Mouse (Mus musculus) right cerebral cortex, postnatal 36 days (tissue): Measurements from ENCODE around the gene Grid1.

Experiments
- DNase-seq, 2 experiments: peaks; one replicate each; pipeline ENCODE4 v3.0.0; 2022; ENCODE audit warnings: low spot score in 2 of 2, mixed read lengths in 1 of 2

Gene Grid1

DNA sequence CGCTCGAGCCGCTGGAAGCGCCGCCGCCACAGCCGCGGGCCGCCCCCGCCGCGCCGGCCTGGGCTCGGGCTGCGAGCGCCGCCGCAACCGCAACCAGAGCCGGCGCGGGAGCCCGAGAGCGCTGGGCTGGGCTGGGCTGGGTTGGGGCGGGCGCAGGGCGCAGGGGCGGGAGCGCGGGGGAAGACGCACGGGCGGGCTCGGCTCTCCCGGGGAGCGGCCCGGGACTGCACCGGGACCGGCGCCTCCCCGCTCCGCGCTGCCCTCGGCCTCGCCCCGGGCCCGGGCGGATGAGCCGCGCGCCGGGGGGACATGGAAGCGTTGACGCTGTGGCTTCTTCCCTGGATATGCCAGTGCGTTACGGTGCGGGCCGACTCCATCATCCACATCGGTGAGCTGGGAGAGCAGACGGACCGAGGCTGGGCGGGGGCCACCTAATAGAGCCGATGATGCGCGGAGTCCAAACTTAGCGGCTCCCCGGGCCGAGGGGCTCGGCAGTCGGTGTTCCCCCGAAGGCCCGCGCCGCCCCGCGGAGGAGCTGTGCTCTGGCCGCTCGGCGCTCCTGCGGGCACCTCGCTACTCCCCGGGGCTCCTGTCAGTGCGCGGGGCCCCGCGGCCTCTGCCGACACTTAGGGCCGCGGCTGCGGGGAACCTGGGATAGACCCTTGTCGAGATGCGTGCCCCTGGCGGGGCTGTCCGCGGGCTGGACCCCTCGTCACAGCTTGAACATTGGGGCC, at the start of gene Grid1:
Gene Grid1 (plus strand): TSS at position 190 of the 734 bp plus-strand sequence.
- DNase-seq, result no peak

DNA sequence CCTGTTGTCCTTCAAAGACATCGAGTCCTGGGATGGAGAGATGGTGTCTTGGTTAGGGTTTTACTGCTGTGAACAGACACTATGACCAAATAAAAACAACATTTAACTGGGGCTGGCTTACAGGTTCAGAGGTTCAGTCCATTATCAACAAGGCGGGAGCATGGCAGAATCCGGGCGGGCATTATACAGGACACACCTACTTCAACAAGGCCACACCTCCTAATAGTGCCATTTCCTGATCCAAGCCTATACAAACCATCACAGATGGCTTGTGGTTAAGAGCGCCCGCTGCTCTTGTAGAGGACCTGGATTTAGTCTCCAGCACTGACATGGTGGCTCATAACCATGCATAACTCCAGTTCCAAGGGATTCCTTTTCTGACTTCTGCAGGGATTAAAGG, 49.4 kb upstream of the Grid1 start:
- no peak for DNase-seq

- no peak for DNase-seq
Observed at GRCm38 (mm10) chr14:34771601-34772000, 48.3 kb upstream of the Grid1 start.

DNA sequence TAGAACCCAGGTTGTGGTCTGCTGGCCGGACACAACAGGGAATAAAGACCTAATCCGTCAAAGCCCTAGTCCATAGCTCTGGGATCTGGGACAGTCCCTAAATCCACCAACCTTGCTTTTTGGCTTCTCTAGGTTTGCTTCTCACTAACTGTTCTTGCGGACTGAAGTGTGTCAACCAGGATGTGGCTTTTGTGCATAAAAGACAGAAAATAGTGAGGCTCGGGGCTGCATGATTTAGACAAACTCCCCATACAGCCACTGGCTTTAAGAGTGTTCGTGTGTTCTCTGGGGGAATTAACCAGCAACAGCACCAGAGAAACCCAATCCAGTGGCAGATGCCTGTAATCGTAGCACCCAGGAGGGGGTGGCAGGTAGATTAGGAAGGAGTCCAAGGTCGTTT, 47.8 kb upstream of the Grid1 start:
- DNase-seq, result no peak

DNA sequence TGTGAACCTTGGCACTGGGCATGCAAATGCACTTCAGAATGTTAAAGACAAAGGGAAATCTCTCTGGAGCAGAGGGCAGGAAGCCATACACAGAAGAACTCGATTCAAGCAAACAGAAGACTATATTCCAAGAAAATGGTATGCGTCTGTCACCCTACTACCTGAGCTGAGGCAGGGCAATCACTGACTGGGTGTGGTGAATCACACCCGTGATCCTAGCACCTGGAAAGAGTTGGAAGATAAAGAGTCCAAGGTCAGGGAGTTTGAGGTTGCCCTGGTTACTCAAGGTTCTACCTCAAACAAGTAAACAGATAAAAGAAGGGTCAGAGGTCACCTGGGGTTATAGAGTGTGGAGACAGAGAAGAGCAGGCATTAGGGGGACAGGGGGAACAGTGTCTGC, 46.2 kb upstream of the Grid1 start:
- no peak for DNase-seq

DNA sequence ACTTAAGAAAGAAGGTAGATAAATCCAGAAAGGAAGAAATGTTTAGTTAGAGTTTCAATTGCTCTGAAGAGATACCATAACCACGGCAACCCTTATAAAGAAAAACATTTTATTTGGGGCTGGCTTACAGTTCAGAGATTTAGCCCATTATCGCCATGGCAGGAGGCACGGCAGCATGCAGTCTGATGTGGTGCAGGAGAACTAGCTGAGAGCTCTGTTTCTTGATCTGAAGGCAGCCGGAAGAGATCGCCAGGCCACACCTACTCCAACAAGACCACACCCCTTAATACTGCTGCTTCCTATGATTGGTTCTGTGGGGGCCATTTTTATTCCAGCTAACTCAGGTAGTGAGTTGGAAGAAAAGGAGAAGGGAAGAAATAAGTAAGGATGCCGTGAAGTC, 45.7 kb upstream of the Grid1 start:
- no peak for DNase-seq

DNA sequence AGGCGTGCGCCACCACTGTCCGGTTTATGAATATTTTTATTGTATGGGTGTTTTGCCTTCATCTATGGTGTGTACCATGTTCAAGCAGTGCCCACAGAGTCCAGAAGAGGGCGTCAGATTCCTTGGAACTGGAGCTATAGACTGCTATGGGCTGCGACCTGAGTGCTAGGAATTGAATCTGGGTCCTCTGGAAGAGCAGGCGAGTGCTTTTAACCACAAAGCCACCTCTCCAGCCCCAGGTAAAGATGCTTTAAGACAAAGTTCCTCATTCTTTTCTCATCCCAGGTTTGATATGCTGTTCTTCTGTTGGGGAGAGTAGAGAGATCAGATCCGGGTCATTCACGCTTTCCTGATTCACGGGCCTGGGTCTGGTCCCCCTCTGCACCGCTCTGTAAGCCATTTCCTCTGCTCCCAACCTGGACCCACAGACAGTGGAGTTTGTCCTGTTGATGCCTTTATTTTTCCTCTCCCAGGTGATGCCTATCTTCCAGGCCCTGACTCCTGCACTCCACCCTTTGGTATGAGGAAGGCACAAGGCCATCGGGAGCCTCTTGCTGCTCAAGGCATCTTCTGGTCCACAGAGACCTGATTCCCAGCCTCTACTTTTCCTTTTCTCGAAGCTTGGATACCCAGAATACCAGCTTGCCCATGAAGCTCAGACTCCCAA, 43.1 kb upstream of the Grid1 start:
- no peak for DNase-seq

DNA sequence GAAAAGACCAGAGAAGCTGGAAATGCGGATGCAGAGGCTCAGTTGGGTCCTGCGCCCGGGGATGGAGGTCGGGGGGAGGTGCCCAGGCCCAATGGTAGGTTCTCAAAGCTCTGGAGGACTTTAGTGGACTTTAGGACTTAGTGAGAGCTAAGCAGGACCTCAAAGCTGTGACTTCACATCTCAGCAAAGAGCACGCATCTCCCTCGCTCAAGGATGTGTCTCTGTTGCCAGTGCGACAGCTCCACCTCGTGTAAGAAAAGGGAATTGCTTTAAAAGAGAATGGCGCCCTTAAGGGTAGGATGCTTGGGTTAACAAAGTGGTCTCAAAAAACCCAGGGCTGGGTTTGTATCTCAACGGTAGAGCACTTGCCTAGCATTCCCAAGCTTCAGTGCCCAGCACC, 42.1 kb upstream of the Grid1 start:
- DNase-seq, result no peak

GRCm38 (mm10) chr14:34778760-34779159, 41.1 kb upstream of the Grid1 start:
- DNase-seq, result no peak

DNA sequence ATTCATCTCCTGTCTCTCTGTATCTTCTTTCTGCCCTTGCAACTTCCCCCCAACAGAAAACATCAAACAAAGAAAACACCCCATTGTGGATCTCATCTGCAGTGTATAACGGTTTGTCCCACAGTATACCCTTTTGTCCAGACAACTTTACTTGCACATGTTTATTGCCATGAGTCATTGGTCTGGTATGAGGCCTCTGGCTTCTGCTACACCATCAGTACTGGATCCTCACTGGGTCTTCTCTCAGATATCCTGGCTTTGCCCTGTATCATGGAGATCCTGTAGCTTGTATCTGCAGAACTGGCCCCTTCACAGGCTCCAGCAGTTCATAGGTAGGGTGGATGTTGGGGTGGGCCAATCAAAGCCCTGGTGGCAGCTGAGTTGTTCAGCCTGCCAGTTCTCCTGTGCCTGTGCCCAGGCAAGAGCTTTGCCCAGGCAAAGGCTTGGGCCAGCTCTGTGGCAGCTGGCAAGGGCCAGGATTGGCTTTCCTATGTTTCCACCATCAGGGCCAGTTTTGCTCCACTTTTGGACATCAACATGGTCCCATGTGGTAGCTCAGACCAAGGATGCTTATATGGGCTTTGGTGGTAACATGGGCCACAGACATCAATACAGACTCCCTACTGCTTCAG, 26.4 kb upstream of the Grid1 start:
- DNase-seq, result no peak

DNA sequence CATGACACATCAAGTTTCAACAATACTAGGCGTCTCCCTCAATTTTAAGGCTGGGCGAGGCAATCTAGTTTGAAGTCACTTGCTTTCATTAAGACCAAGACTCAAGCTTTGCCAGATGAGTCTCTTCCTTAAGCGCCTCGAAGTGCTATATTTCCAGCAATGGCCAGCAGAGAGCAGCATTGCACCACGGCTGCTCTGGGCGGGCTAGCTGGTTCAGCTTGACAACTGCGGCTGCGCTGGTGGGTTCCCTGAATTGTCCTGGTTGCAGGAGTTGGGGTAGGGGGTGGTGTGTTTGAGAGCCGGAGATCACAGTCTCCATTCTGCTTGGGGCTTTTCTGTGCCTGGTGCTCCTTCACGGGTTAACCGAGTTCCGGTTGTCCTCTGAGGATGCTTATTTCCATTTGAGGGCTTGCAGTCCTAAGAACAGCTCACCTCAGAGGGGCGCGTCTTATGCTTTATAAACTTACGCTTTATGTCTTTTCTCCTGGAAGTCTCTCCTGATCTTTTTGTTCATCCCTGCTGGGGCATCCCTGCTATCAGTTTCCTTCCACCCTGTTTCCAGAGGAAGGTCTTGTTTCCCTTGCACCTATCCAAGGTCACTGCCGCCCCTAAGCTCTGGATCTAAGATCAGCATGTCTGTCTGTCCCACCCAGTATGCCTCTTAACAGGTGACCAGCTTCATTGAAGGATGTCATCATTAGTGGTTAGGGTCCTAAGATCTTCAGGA, 9.0 kb upstream of the Grid1 start:
- peak in 1 of 2 experiments; percentile 51 for DNase-seq

- DNase-seq, result no peak
Observed at GRCm38 (mm10) chr14:34811490-34811808, 8.5 kb upstream of the Grid1 start.

DNA sequence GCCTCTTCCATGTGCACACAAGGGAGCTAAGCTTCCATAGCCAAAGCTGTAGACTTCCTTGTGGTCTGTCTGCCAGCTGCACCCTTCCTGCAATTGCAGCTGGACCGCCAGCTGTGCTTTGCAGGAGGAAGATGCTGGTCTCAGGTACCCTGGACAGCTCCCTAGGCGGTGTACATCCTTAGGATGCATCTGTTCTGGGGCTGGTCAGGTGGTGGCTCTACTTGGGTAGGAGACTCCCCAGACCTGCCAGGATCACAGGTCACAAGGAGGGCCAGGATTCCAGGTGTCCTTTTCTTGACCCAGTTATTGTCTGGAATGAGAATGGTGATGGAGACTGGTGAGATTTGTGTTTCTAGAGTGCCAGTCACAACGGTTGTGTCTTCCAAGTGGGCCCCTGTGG, 3.6 kb upstream of the Grid1 start:
- DNase-seq, result no peak

DNA sequence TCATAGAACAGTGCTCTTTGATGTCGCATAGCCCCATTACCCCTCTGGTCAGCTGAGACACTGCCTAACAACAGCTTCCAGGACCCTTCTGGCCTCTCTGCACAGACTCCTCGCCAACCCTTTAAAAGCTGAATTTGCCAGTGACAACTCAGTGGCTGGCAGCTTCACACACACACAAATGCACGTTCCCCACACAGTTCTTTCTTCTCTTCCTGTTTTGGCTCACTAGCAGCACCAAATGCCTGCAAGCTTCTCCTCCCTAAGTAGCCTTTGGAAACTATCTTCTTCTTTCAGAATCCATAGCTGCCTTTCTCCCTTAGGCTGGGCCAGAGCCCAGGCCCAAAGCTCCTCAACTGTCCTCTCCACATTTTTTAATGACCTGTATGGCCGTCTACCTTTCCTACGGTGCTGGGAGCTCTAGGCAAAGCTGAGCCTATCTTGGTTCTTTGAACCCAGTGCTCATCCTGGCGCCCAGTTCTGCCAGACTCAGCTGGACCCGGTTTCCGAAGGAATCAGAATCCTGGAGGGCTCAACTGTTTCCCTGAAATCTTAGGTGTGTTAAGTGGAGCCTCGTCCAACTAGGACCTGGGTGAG, 1.4 kb upstream of the Grid1 start:
- no peak for DNase-seq

DNA sequence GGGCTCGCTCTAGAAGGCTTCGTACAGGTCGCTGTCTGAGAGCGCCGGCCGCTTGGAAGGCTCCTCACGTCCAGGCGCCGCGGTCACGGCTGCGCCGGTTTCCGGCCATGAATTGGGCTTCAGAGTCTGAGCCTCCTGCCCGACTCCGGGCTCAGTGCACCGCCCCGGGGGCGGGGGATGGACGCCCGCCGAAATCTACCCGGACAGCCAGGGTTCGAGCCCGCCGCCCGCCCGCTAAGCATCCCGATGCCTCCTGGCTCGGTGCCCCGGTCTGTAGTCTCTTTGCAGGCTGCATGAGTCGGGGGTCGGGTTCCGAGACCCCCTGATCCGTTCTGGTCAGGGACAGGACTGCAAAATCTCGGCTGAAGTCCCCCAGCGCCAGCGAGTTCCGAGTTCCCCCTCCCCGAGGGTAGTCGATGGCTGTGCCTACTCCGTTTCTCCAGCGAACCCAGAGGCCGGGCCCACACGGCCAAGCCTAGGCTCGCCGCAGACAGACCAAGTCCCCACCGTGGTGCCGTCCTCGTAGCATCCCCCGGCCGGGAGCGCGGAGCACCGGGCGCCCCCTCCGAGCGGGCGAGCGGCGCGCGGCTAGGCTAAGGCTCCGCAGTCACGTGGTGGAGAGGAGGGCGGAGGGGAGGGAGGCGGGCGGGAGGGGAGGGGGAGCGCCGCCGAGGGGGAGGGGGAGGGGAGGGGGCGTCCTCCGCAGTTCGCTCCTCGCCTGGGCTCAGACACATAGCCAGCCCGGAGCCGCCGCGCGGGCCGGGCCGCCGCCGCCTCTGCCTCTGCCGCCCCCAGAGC, 588 bp upstream of the Grid1 start:
- peak in 1 of 2 experiments; percentile 42 for DNase-seq

- no peak for DNase-seq
Observed at GRCm38 (mm10) chr14:34820653-34821005, 721 bp downstream of the Grid1 start.

- no peak for DNase-seq
Observed at GRCm38 (mm10) chr14:34821131-34821790, 1.4 kb downstream of the Grid1 start.

- DNase-seq, result peak; percentile 70 to 74
Observed at GRCm38 (mm10) chr14:34823136-34823535, 3.2 kb downstream of the Grid1 start.

DNA sequence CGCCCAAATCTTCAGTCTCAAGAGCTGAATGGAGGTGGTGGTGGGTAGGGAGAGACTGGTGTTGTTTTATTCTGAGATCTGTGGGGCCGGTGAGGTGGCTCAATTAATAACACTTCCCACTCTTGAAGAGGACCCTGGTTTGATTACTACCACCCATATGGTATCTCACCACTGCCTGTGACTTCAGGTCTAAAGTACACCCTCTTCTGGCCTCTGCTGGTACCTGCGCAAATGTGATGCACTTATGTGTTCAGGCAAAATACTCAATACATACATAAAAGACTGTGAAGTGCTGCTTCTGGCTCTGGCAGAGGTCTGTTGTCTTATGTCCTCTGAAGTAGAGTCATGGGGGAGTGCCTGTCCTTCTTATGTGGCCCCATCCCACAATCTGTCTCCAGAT, 4.3 kb downstream of the Grid1 start:
- no peak for DNase-seq

DNA sequence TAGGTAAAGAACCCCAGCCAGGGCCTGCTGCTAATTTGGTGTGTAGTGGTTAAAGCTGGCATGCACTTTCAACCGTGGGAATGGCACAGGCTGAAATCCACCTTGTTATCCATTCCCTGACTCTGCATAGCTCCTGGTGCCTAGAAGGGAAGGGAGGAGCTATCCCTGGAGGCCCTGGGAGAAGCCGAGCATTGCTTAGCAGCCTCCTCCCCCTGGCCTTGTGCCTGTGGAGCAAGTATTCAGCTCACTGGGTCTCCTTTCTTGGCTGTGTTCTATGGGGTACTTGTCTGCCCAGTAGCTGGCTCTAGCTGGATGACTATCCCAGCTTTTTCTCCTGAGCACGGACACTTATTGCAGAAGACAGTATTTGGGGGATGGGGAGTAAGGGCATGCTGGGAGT, 6.0 kb downstream of the Grid1 start:
- DNase-seq, result no peak

DNA sequence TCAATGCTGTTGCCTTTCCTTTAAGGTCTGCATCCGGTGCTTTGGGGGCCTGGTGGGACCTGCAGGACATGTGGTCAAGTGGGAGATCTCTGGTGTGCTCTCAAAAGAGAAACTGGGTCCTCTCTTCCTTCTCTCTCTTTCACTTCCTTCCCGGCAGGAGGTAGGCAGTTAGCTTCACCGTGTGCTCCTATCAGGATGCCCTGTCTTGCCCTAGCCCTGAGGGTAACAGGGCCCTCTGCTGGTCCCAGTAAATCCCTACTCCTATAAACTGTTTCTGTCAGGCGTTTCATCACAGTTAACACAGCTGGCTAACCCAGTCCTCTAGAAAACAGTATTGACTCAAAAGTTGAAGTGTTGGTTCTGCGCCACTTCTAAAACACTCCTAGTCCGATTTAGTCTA, 9.9 kb downstream of the Grid1 start:
- DNase-seq, result no peak
